Mouse (Mus musculus) forebrain, embryonic 13.5 days (tissue): Measurements from ENCODE around the gene Elp5. TPM values are rescaled to one million over a fixed set of nuclear protein-coding genes. Genes with fewer than 3 reads are reported as not detected.
A peak's percentile ranks its signal among the peaks of the same experiment; 100 is the strongest.
"Not testable (repeated sequence)": the region's sequence is repeated elsewhere in the genome, so short reads cannot be mapped to it uniquely, and the experiment has no call there.

ENCODE experiments used
- ATAC-seq: fragments of 200-750 bp; cut with Nextera tagmentation; 2 replicates; pipeline ENCODE4 v1.8.0; 2017
- H3K27ac ChIP-seq: fragments of 300-500 bp; sonication (generic); 2 replicates; pipeline ENCODE4 v1.5.1; 2015; ENCODE audit warnings: inconsistent platforms, mild to moderate bottlenecking, moderate library complexity
- H3K27me3 ChIP-seq: fragments of 300-500 bp; sonication (generic); 2 replicates; pipeline ENCODE4 v1.6.1; 2015; ENCODE audit warnings: mild to moderate bottlenecking, inconsistent platforms
- H3K36me3 ChIP-seq: fragments of 300-500 bp; sonication (generic); 2 replicates; pipeline ENCODE4 v1.6.1; 2015; ENCODE audit warnings: mild to moderate bottlenecking, inconsistent platforms; ENCODE audit not compliant: poor library complexity, severe bottlenecking
- H3K4me1 ChIP-seq: fragments of 300-500 bp; sonication (generic); 2 replicates; pipeline ENCODE4 v1.6.1; 2015; ENCODE audit warnings: inconsistent platforms
- H3K4me2 ChIP-seq: fragments of 300-500 bp; sonication (generic); 2 replicates; pipeline ENCODE4 v1.6.1; 2015; ENCODE audit warnings: inconsistent platforms, mild to moderate bottlenecking, moderate library complexity
- H3K4me3 ChIP-seq: fragments of 300-500 bp; sonication (generic); 2 replicates; pipeline ENCODE4 v1.5.1; 2015; ENCODE audit warnings: mild to moderate bottlenecking, inconsistent platforms
- H3K9ac ChIP-seq: fragments of 300-500 bp; sonication (generic); 2 replicates; pipeline ENCODE4 v1.6.1; 2015; ENCODE audit warnings: mild to moderate bottlenecking, inconsistent platforms
- H3K9me3 ChIP-seq: fragments of 300-500 bp; sonication (generic); replicated peaks from 2 replicates; pipeline ENCODE4 v1.6.1; 2016; ENCODE audit warnings: inconsistent platforms
- WGBS: fragments of 180-500 bp; shearing (Covaris S2); methylation state at CpG from one replicate; pipeline ENCODE4 v1.1.7; 2015; 5-methylcytosine and 5-hydroxymethylcytosine counted together
- polyA plus RNA-seq: library from polyadenylated mRNA; unstranded; fragments of >200 nt; fragmentation: Nextera tagmentation; extraction: Ambion mirVana; gene quantifications from 2 replicates; pipeline ENCODE4 v1.2.1, GENCODE M21; 2015

Elp5 gene
- polyA plus RNA-seq, 1 experiment from 2014 or later, result 164 TPM

GRCm38 (mm10) chr11:69936714-69937347 is 45.5 kb downstream of the Elp5 start:
- no peak for ATAC-seq
- Histone ChIP-seq H3K36me3 (no peaks in the 10 kb centered on the region), H3K4me1 (peaks cover 32% of the 10 kb centered on the region), H3K4me3 (peak overlapping the region; percentile 56), H3K27me3 (peaks cover 44% of the 10 kb centered on the region), H3K27ac (no peak overlapping the region), H3K4me2 (peak overlapping the region; percentile 100), H3K9me3 (no peaks in the 10 kb centered on the region), H3K9ac (0 out of 2 replicates have a peak overlapping the region, but pooled peaks have one; percentile 70)
- 37% methylated on average over 9 of the region's 9 CpGs for WGBS

- H3K36me3 ChIP-seq, result no peaks in the 10 kb centered on the region
- 2% methylated on average over 18 of the region's 30 CpGs for WGBS
- peaks cover 44% of the 10 kb centered on the region for H3K27me3 ChIP-seq
- peaks cover 32% of the 10 kb centered on the region for H3K4me1 ChIP-seq
- no peak overlapping the region; the same call in 1 of the 2 replicates for H3K27ac ChIP-seq
- no peaks in the 10 kb centered on the region for H3K9me3 ChIP-seq
- ATAC-seq, result no peak; the same call in 1 of the 2 replicates
- peak overlapping the region; percentile 70 for H3K9ac ChIP-seq
- peak overlapping the region; percentile 100 for H3K4me2 ChIP-seq
- peak overlapping the region; percentile 56 for H3K4me3 ChIP-seq
Observed at GRCm38 (mm10) chr11:69936156-69936555, 46.2 kb downstream of the Elp5 start.

GRCm38 (mm10) chr11:69935137-69935879 is 47.0 kb downstream of the Elp5 start, which contains the start of gene Ybx2:
Ybx2 (plus strand) TSS chr11:69935796.
- Histone ChIP-seq H3K4me3 (peak within 1 kb of the TSS; percentile 56), H3K27ac (no peak within 1 kb of the TSS; the same call in 1 of the 2 replicates), H3K9me3 (no peaks in the 10 kb centered on the region), H3K9ac (peak within 1 kb of the TSS; percentile 70), H3K4me2 (peak within 1 kb of the TSS; percentile 100), H3K36me3 (no peaks in the 10 kb centered on the region), H3K4me1 (peaks cover 25% of the 10 kb centered on the region), H3K27me3 (peaks cover 44% of the 10 kb centered on the region)
- peak; percentile 92 for ATAC-seq
- 1% methylated on average over 47 of the region's 62 CpGs for WGBS

GRCm38 (mm10) chr11:69934681-69935080 is 47.6 kb downstream of the Elp5 start:
- WGBS, result 19% methylated on average over 6 of the region's 6 CpGs
- peaks cover 44% of the 10 kb centered on the region for H3K27me3 ChIP-seq
- no peak for ATAC-seq
- H3K9ac ChIP-seq, result no peak overlapping the region
- no peak overlapping the region for H3K27ac ChIP-seq
- H3K36me3 ChIP-seq, result no peaks in the 10 kb centered on the region
- peaks cover 25% of the 10 kb centered on the region for H3K4me1 ChIP-seq
- H3K9me3 ChIP-seq, result no peaks in the 10 kb centered on the region
- peak overlapping the region; percentile 100 for H3K4me2 ChIP-seq
- no peak overlapping the region for H3K4me3 ChIP-seq

- H3K27ac ChIP-seq, result no peak overlapping the region
- peak overlapping the region; percentile 100 for H3K4me2 ChIP-seq
- peaks cover 43% of the 10 kb centered on the region for H3K27me3 ChIP-seq
- H3K4me3 ChIP-seq, result peak overlapping the region; percentile 21
- H3K4me1 ChIP-seq, result peaks cover 25% of the 10 kb centered on the region
- peak overlapping the region; percentile 43; the same call in 1 of the 2 replicates for H3K9ac ChIP-seq
- H3K36me3 ChIP-seq, result no peaks in the 10 kb centered on the region
- 1% methylated on average over 18 of the region's 18 CpGs for WGBS
- peak; percentile 71 for ATAC-seq
- no peaks in the 10 kb centered on the region for H3K9me3 ChIP-seq
Observed at GRCm38 (mm10) chr11:69934169-69934568, 48.1 kb downstream of the Elp5 start.

GRCm38 (mm10) chr11:69933066-69933465 is 49.3 kb downstream of the Elp5 start:
- H3K4me1 ChIP-seq, result peaks cover 25% of the 10 kb centered on the region
- H3K27me3 ChIP-seq, result peaks cover 32% of the 10 kb centered on the region
- WGBS, result 71% methylated on average over 4 of the region's 4 CpGs
- H3K36me3 ChIP-seq, result no peaks in the 10 kb centered on the region
- H3K27ac ChIP-seq, result no peak overlapping the region
- no peak overlapping the region for H3K9ac ChIP-seq
- no peaks in the 10 kb centered on the region for H3K9me3 ChIP-seq
- no peak overlapping the region for H3K4me2 ChIP-seq
- no peak overlapping the region for H3K4me3 ChIP-seq
- ATAC-seq, result no peak

- Histone ChIP-seq H3K9me3 (no peaks in the 10 kb centered on the region), H3K9ac (no peak overlapping the region), H3K4me2 (no peak overlapping the region), H3K36me3 (no peaks in the 10 kb centered on the region), H3K27ac (no peak overlapping the region), H3K4me3 (no peak overlapping the region), H3K4me1 (peaks cover 25% of the 10 kb centered on the region), H3K27me3 (peaks cover 24% of the 10 kb centered on the region)
- 37% methylated on average over 3 of the region's 3 CpGs for WGBS
- no peak for ATAC-seq
Observed at GRCm38 (mm10) chr11:69932254-69932653, 50.1 kb downstream of the Elp5 start.

- Histone ChIP-seq H3K4me3 (no peak overlapping the region), H3K27ac (no peak overlapping the region), H3K27me3 (peaks cover 19% of the 10 kb centered on the region), H3K4me1 (peaks cover 21% of the 10 kb centered on the region), H3K36me3 (no peaks in the 10 kb centered on the region), H3K4me2 (no peak overlapping the region), H3K9me3 (no peaks in the 10 kb centered on the region), H3K9ac (no peak overlapping the region)
- 77% methylated on average over 8 of the region's 8 CpGs for WGBS
- ATAC-seq, result no peak
Observed at GRCm38 (mm10) chr11:69931769-69932168, 50.5 kb downstream of the Elp5 start.

GRCm38 (mm10) chr11:69930967-69931537 is 51.3 kb downstream of the Elp5 start:
- no peaks in the 10 kb centered on the region for H3K9me3 ChIP-seq
- WGBS, result 73% methylated on average over 3 of the region's 3 CpGs
- no peak for ATAC-seq
- H3K4me1 ChIP-seq, result peaks cover 14% of the 10 kb centered on the region
- H3K27ac ChIP-seq, result no peak overlapping the region
- no peak overlapping the region for H3K4me3 ChIP-seq
- H3K27me3 ChIP-seq, result peaks cover 12% of the 10 kb centered on the region; the same call in 1 of the 2 replicates
- no peak overlapping the region for H3K9ac ChIP-seq
- no peak overlapping the region for H3K4me2 ChIP-seq
- no peaks in the 10 kb centered on the region for H3K36me3 ChIP-seq

GRCm38 (mm10) chr11:69930176-69930575 is 52.1 kb downstream of the Elp5 start:
- H3K36me3 ChIP-seq, H3K4me1 ChIP-seq, H3K4me2 ChIP-seq, H3K27ac ChIP-seq, H3K4me3 ChIP-seq, H3K27me3 ChIP-seq, H3K9me3 ChIP-seq, ATAC-seq, H3K9ac ChIP-seq: not testable (repeated sequence)
- WGBS, result 88% methylated on average over 8 of the region's 8 CpGs

- H3K4me1 ChIP-seq, result 0 out of 2 replicates have a peak, but pooled peaks cover 5% of the 10 kb centered on the region
- H3K4me2 ChIP-seq, result no peak overlapping the region
- H3K36me3 ChIP-seq, result no peaks in the 10 kb centered on the region
- no peak overlapping the region for H3K27ac ChIP-seq
- no peak overlapping the region for H3K4me3 ChIP-seq
- H3K9ac ChIP-seq, result no peak overlapping the region
- ATAC-seq, result no peak
- H3K27me3 ChIP-seq, result peaks cover 5% of the 10 kb centered on the region; the same call in 1 of the 2 replicates
- no peaks in the 10 kb centered on the region for H3K9me3 ChIP-seq
- WGBS, result 88% methylated on average over 4 of the region's 4 CpGs
Observed at GRCm38 (mm10) chr11:69929712-69930111, 52.6 kb downstream of the Elp5 start.

GRCm38 (mm10) chr11:69927501-69927900 is 54.8 kb downstream of the Elp5 start:
- no peak overlapping the region for H3K4me2 ChIP-seq
- 99% methylated on average over 2 of the region's 2 CpGs for WGBS
- H3K27me3 ChIP-seq, result no peaks in the 10 kb centered on the region
- H3K4me3 ChIP-seq, result no peak overlapping the region
- H3K9ac ChIP-seq, result no peak overlapping the region
- no peaks in the 10 kb centered on the region for H3K36me3 ChIP-seq
- ATAC-seq, result no peak
- peaks cover 4% of the 10 kb centered on the region; the same call in 1 of the 2 replicates for H3K4me1 ChIP-seq
- H3K9me3 ChIP-seq, result no peaks in the 10 kb centered on the region
- no peak overlapping the region for H3K27ac ChIP-seq
